Mouse (Mus musculus) frontal cortex, postnatal 36 days (tissue): ENCODE data around the gene Phyh.

Experiments used
- DNase-seq, 2 experiments: peaks; one replicate each; pipeline ENCODE4 v3.0.0; 2022; ENCODE audit warnings: low spot score in 2 of 2

Phyh gene

DNA sequence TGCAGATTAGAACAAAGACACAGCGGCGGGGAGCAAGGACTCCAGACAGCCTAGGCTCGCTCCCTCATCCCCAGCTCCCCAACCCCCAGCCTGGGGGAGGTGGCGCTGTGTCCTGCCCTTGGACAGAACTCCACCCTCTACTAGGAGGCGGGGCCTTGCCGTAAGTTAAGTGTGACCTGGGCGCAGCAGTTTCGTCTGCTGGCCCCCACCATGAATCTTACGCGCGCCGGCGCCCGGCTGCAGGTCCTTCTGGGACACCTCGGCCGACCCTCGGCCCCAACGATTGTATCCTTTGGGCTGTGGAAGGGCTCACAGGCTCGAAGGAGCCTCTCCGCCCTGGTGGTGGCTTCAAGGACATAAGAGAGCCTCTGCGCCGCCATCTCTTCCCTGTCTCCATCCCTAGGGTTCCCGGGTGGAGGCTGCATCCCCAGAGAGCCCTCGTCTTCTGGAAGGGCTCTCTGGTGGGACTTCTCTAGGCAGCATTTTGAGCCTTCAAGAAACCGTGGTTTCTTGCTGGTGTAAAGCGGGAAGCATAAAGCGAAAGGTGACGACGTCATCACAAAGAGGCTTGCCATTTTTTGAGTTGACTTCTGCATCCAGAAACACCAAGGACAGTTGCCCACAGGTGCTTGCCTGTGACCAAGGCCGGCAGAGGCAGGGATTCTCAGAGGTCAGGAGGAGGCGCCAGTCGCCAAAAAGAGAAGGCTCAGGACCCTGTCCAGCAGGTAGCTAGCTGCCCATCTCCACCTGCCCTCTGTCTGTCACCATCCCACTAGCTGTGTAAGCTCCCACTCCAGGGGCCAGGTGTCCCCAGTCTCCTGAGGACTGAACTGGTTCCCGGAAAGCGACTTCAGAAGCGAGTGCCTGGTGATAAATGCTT, at the start of gene Phyh:
Gene Phyh (plus strand): TSS at position 160 of the 880 bp plus-strand sequence.
- DNase-seq: peak; percentile 84 to 85

DNA sequence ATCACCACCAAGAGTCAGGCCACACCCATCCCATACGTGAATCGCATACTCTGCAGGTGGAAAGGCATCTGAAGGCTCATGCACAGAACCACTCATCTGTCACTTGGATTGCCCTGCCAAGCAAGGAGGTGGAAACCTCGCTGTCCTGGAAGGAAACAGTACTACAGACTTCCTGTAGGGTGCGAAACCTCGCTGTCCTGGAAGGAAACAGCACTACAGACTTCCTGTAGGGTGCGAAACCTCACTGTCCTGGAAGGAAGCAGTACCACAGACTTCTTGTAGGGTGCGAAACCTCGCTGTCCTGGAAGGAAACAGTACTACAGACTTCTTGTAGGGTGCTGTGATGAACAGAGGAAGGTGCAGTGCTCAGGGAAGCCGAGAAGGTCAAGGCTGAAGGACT, 46.1 kb upstream of the Phyh start:
- no peak for DNase-seq

DNA sequence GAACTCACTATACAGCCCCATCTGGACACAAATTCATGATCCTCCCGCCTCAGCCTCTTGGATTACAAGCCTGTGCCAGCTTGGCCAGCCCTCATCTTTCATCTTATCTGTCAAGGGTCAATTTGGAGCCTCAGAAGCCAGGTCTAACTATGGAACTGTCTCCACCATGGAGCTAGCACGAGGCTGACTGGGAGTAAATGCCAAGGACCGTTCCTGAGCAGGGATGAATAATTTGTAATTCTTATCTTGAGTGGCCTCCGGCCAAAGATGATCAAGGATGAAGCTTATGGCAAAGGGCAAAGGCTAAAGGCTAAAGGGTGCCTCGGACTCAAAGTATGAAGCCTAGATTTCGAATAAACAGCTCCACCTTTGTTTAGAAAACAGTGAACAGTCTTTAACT, 45.5 kb upstream of the Phyh start:
- no peak for DNase-seq

DNA sequence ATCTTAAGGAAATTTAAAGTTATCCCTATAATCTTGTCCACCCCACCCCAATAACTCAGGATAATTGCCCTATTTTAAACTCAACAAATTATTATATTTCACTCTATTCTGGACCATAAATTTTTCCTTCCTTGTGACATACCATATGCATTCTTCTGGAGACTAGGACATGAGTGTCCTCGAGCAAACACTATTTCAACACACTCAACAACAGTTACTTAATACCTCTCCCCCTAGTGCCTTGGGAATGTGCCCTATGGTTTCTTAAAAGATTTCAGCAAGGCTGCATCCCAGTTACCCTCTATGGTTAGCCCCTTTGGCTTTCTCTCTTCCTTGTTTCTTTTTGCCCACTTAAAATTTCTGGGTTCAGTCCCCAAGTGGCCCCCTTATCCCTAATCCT, 43.7 kb upstream of the Phyh start:
- no peak for DNase-seq

DNA sequence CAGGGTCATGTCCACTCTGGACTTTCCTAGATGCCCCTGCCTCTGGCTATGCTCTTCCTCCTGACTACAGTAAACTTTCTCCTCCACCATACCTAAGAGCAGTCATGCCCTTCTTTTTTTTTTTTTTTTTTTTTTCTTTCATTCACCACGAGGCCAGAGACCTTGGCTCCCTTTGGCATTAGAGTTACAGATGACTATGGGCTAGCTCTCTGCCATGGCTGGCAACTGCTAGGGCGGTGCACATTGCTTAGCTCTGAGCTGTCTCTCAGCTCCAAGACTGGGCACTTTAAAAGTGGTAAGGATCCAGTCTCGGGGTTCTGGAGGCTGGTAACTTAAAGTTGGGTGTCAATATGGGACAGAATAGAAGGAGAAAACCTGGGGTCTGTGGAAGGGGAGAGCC, 42.7 kb upstream of the Phyh start:
- DNase-seq: no peak

DNA sequence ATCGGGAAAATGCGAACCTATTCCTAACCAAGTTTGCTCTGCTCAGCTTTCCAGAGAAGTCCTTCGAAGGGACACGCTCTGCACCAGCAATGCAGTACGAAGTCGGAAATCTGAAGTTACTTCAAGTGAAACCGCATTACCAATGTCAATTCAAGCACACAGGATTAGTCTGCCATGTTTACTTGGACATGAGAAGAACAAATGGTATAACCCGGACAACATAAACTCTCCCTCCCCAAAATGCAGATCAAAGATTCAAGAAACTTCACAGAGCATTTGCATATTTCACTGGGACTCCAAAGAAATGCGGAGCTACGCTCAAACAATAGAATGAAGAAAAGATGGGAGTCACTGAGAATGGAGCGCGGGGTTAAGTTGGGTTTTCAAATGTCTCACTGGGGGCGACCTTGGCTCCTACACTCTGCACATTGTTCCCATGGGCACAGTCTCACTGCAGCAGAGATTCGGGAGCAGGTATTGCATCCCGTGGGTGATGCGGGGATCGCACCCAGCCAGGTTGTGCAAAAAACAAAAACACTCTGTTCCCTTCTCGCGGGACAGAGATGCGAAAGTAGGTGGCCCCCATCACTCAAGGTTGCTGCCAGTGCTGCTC, 38.0 kb upstream of the Phyh start:
- peak; percentile 26 to 32 for DNase-seq

DNA sequence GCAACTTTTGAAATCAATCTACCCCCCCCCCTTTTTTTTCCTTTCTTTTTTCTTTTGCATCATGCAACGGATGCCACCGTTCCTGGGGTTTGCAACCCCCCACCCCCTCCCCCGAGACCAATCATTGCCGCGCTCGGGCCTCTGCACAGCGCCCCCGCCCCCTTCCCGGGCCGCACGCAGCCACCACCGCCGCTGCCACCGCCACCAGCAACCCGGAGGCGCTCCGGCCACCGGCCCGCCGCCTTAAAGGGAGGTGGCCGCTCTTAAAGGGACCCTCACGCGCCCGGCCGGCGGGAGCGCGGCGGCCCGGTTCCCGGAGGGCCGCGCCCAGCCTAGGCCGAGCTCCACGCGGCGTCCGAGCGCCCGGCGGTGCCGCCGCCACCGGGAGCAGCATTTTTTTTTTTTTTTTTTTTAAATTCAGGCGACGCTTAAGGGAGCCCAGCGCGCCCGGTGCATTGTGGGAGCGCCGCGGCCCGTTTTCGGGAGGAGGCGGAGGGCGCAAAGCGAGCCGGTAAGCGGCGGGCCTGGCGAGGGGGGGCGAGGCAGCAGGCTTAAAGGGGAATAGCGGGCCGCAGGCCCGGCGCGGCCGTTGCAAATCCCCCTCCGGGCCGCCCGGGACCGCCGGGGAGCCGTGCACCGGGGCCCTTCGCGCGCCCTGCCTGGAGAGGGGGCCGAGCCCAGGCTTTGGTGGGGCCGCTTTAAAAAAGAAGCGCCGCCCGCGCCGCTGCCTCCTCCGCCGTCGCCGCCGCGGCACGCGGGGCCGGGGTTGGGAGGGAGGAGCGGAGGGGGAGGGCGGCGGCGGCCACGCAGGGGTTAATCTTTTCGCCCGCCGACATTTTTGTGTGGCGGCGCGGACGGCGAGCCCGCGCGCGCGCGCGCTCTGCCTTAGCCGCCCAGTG, 37.2 kb upstream of the Phyh start, which contains the start of gene Sephs1:
Gene Sephs1 (plus strand): TSS at position 215 of the 899 bp plus-strand sequence.
- peak; percentile 79 to 81 for DNase-seq

DNA sequence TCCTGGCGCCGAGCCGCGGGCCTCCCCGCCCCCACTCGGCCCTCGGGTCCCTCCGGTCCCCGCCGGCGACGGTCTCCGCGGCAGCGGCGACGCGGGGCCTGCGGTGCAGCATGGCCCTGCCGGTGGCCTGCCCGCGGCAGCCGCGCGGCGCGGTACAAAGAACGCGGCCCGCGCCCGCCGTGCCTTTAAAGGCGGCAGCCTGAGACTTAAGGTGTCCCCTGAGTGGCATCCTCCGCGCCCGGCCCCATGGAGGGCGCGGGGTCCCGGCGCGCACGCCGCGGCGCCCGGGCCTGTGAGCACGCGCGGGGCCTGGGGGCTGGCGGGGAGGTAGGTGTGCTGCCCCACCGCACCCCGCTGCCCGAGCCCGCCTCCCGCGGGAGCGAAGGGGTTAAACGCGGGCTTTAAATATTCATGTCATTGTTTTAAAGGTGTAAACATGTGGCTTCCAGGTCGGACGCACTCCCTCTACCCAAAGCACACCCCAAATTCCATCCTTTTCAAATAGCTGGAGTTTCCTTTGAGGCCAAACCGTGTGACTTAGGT, 36.5 kb upstream of the Phyh start:
- DNase-seq: peak in 1 of 2 experiments; percentile 69

DNA sequence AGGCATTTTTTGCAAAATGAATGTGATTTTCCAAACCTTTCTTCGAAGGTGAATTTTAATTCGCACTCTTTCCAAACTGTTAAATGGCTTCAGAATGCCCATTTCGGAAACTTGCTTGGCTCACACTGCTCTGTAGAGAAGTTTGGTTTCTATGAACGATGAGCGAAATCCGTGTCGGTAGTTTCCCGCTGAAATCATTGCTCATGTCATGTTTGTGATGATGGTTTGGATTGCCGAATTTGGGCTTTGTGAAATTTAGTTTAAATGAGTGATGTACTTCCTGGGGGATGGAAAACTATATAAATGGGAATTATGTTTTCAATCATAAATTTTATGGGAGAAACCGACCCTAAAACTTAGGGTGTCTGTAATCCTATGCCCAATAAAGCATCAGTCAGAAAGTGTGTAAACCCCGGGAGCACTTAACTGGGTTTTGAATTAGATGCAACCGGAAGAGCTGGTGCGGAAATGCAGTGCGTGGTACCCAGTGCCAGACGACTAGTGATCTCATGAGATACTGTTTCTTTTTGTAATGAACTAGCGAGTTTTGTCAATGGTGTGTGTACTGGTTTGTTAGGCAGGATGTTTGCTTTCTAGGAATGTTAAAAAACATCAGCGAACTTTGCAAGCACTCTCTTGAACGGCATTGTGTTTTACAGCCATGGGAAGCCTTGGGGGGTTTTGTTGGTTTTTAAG, 35.7 kb upstream of the Phyh start:
- no peak for DNase-seq

DNA sequence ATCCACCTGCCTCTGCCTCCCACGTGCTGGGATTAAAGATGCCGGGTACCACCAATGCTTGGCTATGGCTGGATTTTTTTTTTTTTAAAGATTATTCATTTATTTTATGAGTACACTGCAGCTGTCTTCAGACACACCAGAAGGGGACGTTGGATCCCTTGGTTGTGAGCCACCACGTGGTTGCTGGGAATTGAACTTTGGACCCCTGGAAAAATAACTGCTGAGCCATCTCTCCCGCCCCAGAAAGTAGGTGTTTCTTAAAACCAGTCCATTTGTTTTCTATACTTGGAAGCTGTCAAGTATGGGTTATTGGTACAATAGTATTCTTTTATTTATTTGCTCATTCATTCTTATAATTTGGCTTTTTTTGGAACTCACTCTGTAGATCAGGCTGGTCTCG, 31.9 kb upstream of the Phyh start:
- no peak for DNase-seq

DNA sequence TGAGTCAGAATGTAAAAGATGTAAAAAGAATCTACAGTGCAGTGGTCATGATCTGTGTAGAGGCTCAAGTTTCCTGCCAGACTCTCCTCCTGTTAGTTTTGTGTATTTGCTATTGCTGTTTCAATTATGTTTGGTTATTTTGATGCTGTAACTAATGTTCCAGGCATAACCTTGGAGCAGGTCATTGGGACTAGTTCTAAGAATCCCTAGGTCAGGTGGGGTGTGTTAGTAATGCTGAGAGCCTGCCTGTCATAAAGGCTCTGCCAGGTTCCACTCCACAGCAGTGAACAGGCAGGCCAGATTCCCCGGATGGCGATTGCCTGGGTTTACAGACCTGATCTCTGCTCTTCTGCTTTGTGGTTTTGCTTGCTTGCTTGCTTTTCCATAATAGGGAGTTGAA, 23.2 kb upstream of the Phyh start:
- DNase-seq: no peak

DNA sequence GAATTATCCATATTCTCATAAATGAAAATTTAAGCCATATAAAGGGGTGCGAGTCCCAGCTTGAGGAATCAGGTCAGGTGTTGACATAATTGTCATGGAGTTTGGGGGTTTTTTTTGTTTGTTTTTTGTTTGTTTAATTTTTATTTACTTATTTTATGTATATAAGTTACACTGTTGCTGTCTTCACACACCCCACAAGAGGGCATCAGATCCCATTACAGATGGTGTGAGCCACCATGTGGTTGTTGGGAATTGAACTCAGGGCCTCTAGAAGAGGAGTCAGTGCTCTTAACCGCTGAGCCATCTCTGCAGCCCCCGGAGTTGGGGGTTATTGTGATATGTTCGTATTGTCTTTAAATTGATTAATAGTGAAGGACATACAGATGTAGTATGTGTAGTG, 21.8 kb upstream of the Phyh start:
- no peak for DNase-seq

DNA sequence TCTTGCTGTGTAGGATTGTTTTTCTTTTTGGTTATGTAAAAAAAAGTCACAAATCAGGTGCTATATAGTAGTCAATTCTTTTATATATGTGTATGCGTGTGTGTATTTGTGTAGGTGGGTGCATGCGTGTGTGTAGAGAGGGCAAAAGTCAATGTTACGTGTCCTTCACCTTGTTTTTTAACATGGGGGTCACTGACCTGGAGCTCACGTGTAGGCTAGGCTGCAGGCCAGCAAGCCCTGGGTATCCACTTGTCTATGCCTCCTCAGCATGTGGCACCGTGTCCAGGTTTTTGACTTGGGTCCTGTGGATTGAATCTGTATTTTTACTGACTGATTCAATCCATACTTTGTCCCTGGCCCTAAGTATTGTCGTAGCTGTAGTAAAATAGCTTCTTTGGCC, 18.2 kb upstream of the Phyh start:
- DNase-seq: no peak

DNA sequence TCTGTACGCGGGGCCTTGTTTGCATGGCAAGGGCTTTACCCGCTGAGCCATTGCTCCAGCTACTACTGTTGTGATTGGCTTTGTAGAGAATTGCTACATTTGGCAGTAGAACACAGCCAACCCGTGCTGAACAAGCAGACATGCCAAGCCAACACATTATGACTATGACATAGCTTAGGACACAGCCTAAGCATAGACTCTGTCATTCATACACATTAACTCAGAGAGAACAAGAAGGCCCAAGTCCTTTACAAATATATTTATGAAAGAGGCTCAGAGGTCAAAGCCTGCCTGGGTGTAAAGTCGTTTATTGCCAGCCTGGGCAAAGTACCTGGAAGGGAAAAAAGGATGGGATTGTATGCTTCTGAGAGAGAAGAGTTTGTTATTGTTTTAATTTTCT, 16.5 kb upstream of the Phyh start:
- no peak for DNase-seq

DNA sequence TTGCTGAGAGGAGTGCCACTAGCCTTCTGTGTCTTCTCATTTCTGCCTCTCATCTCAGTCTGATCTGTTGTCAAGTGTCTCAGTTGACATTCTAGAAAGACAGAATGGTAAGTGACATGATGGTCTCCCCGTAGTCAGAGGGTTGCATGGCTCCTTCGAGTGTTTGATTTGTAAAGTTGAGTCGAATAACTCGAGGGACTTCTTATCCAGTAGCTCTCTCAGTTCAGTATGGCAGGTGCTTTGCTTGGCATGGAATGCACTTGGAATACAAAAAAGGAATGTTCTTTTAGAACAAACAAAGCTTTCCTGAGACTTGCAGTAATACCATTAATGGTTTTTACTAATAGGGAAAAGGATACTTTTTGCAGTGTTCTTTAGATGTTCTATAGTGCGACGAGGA, 11.7 kb upstream of the Phyh start:
- DNase-seq: no peak

DNA sequence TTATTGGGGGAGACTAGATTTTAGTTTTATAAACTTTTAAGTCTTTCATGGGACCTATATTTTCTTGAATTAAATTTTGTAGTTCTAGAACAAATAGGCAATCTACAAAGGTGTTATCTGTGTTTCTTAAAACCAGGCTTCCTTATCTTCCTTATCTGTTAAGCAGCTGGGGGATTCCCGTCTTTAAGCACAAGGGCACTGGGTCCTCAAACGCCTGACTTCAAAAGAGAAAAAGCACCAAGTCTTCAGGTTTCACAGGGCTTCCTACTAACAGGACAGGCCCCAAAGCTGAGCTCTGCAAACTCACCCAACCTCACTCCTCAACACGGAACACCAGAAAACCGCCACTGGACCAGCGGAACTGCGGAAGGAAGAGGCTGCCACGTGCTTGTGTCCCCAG, 10.9 kb upstream of the Phyh start:
- DNase-seq: no peak

DNA sequence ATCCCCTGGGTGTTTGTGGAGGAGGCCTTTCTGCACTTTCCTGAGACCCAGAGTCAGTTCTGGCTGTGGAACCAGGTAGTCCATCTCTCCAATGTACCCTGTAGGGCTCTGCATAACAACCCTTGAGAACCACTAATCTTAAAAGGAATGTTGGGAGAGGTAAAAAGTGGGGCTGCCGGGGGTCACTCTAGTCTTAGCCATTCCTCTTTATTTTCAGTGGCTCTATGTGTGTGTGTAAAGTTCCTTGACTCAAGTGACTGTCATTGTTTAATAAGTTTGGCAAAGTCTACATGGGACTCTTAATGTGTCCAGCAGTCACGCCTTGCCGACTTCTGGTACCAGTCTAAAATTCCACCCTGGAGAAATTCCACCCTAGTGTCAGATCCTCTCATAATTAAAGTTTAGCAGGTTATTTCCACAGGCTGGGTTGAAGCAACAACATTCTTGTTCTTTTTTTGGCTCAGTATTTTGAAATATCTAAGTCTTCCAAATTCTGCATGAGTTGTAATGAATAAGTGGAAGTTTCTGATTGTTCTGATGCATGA, 10.0 kb upstream of the Phyh start:
- no peak for DNase-seq

DNA sequence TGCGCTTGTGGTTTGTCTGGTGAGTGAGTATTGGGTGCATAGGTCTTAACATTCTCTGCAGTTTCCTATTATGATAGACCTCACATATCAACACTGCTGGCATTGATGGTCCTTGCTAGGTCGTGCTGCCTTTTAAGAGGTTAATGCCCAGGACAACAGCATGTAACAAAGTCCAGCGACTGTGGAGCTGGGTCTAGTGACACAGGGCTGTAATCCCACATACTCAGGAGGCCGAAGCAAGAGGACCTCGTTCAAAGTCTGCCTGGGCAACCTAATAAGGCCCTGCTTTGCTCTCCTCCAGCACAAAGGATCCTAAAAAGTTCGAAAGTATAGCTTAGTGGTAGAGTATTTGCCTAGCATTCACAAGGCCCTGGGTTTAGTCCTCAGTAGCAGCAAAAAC, 8.9 kb upstream of the Phyh start:
- no peak for DNase-seq

DNA sequence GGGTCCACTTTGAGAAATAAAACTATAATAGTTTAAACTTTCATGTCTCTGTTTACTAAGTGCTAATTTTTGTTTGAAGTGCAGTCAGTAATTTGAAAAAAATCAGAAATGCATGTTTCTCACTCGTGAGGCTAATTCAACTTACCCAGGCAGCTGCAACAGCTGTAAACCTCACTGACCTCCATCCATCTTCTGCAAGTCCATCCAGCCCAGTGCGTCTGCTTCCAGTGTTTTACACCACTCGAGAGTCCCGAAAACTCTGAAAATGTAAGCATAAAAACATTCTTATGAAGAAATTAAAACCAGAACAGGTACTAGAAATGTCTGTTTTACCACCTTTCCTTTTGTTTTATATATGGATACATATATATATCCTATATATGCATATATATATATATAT, 8.3 kb upstream of the Phyh start:
- no peak for DNase-seq

DNA sequence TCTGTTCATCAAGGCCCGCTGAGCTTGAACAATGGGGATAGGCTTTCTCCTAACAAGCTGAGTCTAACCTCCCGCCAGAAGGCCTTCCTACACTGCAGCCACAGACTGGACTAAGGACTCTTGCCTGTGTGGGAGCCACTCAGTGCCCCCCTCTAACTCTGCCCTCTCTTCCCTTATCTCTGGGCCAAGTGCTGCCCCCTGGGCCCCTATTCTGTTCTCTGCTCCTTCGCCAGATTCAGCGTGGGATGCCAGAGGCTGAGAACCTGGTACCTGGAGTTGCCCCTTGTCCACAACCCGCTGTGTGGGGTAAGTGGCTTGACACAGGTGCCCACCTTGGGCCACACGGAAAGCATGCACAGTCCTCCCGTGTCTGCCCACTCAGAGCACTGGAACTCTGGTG, 4.9 kb upstream of the Phyh start:
- DNase-seq: no peak

DNA sequence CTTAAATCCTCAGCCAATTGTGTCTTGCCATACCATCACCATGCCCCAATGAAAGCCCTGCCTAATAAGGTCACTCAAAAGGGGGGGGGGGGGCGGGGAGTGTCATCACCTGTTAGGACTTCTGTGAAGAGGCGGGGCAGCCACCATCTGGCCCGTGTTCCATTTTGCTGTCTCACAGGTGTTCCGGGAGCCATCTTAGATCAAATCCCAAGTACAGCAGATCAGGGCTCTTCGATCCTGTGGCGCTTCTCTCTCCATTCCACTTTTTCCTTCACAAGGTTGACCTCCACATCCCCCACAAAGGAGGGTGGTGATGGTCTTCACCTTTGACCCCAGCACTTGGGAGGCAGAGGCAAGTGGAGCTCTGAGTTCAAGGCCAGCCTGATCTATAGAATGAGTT, 2.8 kb upstream of the Phyh start:
- DNase-seq: no peak
